Mouse (Mus musculus) intestine, embryonic 15.5 days (tissue): ENCODE results near the gene Fam111a. TPM values are rescaled to one million over a fixed set of nuclear protein-coding genes. Genes with fewer than 3 reads are reported as not detected.

Experiments used
- ATAC-seq: fragments of 200-750 bp; cut with Nextera tagmentation; 2 replicates; pipeline ENCODE4 v1.8.0; 2017; ENCODE audit warnings: moderate TSS enrichment, moderate library complexity
- H3K27ac ChIP-seq: fragments of 300-500 bp; sonication (generic); 2 replicates; pipeline ENCODE4 v1.5.1; 2015; ENCODE audit warnings: mild to moderate bottlenecking, inconsistent platforms
- H3K27me3 ChIP-seq: fragments of 300-500 bp; sonication (generic); replicated peaks from 2 replicates; pipeline ENCODE4 v1.6.1; 2015; ENCODE audit warnings: inconsistent platforms
- H3K36me3 ChIP-seq: fragments of 300-500 bp; sonication (generic); 2 replicates; pipeline ENCODE4 v1.6.1; 2015; ENCODE audit warnings: inconsistent platforms
- H3K4me1 ChIP-seq: fragments of 300-500 bp; sonication (generic); replicated peaks from 2 replicates; pipeline ENCODE4 v1.6.1; 2015; ENCODE audit warnings: inconsistent platforms
- H3K4me2 ChIP-seq: fragments of 300-500 bp; sonication (generic); replicated peaks from 2 replicates; pipeline ENCODE4 v1.6.1; 2015; ENCODE audit warnings: mild to moderate bottlenecking, inconsistent platforms
- H3K4me3 ChIP-seq: fragments of 300-500 bp; sonication (generic); replicated peaks from 2 replicates; pipeline ENCODE4 v1.5.1; 2015; ENCODE audit warnings: inconsistent platforms
- H3K9ac ChIP-seq: fragments of 300-500 bp; sonication (generic); 2 replicates; pipeline ENCODE4 v1.6.1; 2015; ENCODE audit warnings: inconsistent platforms
- H3K9me3 ChIP-seq: fragments of 300-500 bp; sonication (generic); 2 replicates; pipeline ENCODE4 v1.6.1; 2016; ENCODE audit warnings: inconsistent platforms
- WGBS: fragments of 180-500 bp; shearing (Covaris S2); methylation state at CpG from one replicate; pipeline ENCODE4 v1.1.7; 2015; 5-methylcytosine and 5-hydroxymethylcytosine counted together
- polyA plus RNA-seq: library from polyadenylated mRNA; unstranded; fragments of >200 nt; fragmentation: Nextera tagmentation; extraction: Ambion mirVana; gene quantifications from 2 replicates; pipeline ENCODE4 v1.2.1, GENCODE M21; 2015

Gene Fam111a
- polyA plus RNA-seq, 1 experiment from 2014 or later = 20.0 TPM

GRCm38 (mm10) chr19:12638049-12638448 lies 92.5 kb downstream of the Fam111a start:
- no peaks in the 10 kb centered on the region for H3K27me3 ChIP-seq
- WGBS = 76% methylated on average over 1 of the region's 1 CpGs
- H3K9ac ChIP-seq = no peak overlapping the region
- no peak overlapping the region for H3K4me2 ChIP-seq
- no peaks in the 10 kb centered on the region for H3K4me1 ChIP-seq
- no peaks in the 10 kb centered on the region for H3K9me3 ChIP-seq
- ATAC-seq = no peak
- H3K4me3 ChIP-seq = no peak overlapping the region
- H3K27ac ChIP-seq = no peak overlapping the region
- no peaks in the 10 kb centered on the region for H3K36me3 ChIP-seq

Other genes with a start within 250 kb of the Fam111a start
- gene Olfr1436, start 246.6 kb upstream of the Fam111a start, polyA plus RNA-seq = not detected in 2 replicates
- not detected in 2 replicates for gene Olfr1437, start 220.6 kb upstream of the Fam111a start, polyA plus RNA-seq
- gene Olfr1438-ps1, start 209.8 kb upstream of the Fam111a start, polyA plus RNA-seq = not detected in 2 replicates
- gene Olfr1440, start 158.5 kb upstream of the Fam111a start, polyA plus RNA-seq = not detected in 2 replicates
- not detected in 2 replicates for gene Olfr1441, start 128.3 kb upstream of the Fam111a start, polyA plus RNA-seq
- gene Pfpl, start 117.8 kb upstream of the Fam111a start, polyA plus RNA-seq = not detected in 2 replicates
- gene Mpeg1, start 85.0 kb upstream of the Fam111a start, polyA plus RNA-seq = 0.88 and 0.98 TPM in 2 replicates
- gene Dtx4, start 44.3 kb upstream of the Fam111a start, polyA plus RNA-seq = 15.0 and 15.5 TPM in 2 replicates
- gene Gm4952, start 54.2 kb downstream of the Fam111a start, polyA plus RNA-seq = 0.06 and 0.24 TPM in 2 replicates
- 0.16 and 0.32 TPM in 2 replicates for gene Glyat, start 87.6 kb downstream of the Fam111a start, polyA plus RNA-seq
- gene Olfr1442, start 124.7 kb downstream of the Fam111a start, polyA plus RNA-seq = not detected in 2 replicates
- gene Olfr1443, start 132.4 kb downstream of the Fam111a start, polyA plus RNA-seq = not detected in 2 replicates
- gene Keg1, start 150.0 kb downstream of the Fam111a start, polyA plus RNA-seq = 2.9 and 3.5 TPM in 2 replicates
- gene Cntf, start 219.9 kb downstream of the Fam111a start, polyA plus RNA-seq = 0.82 and 1.4 TPM in 2 replicates